Mouse (Mus musculus) liver, postnatal 0 days (tissue): Measurements from ENCODE around the gene Frmd6.

ENCODE experiments used
- CTCF ChIP-seq: sonication (generic); IDR thresholded peaks from 2 replicates; pipeline ENCODE4 v1.5.1; 2016; ENCODE audit warnings: antibody characterized with exemption, low read depth
- EP300 ChIP-seq: IDR thresholded peaks from 2 replicates; pipeline ENCODE4 v1.6.1; 2016; ENCODE audit warnings: antibody characterized with exemption, low read depth, mild to moderate bottlenecking

- TF ChIP-seq CTCF (no peak), EP300 (no peak)
Measured at GRCm38 (mm10) chr12:70883141-70883540, 57.8 kb downstream of the Frmd6 start.
